Mouse (Mus musculus) erythroblast, embryonic 14.5 days (primary cell): ENCODE measurements around the gene Lasp1.

Source experiments
- GATA1 ChIP-seq: IDR thresholded peaks from 2 replicates; pipeline ENCODE4 v1.6.1; 2012; ENCODE audit warnings: low read length, inconsistent platforms, mixed read lengths
- TAL1 ChIP-seq: IDR thresholded peaks from 3 replicates; pipeline ENCODE4 v1.6.1; 2012; ENCODE audit warnings: low read length, inconsistent platforms, mixed read lengths

DNA sequence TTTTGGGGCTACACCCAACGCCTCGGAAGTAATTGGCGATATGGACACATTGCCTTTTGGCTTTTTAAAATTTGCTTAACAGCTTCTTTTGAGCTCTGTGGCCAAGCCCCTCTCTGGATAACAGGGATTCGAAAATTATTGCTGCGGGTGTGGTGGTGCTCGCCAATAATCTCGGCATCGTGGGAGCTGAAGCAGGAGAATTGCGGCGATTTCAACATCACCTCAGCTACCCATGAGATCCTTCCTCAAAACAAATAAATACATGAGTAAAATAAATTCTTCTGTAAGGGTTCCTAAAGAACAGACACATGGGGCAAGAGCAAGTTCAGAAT lies 16.3 kb upstream of the Lasp1 start:
- TF ChIP-seq TAL1 (no peak), GATA1 (no peak)
